Mouse (Mus musculus) liver, postnatal 0 days (tissue): ENCODE data around the gene Aif1l. TPM values are rescaled to one million over a fixed set of nuclear protein-coding genes. Genes with fewer than 3 reads are reported as not detected.
A peak's percentile ranks its signal among the peaks of the same experiment; 100 is the strongest.

Experiments
- ATAC-seq: fragments of 200-750 bp; cut with Nextera tagmentation; 2 replicates; pipeline ENCODE4 v1.8.0; 2017; ENCODE audit warnings: mild to moderate bottlenecking, moderate library complexity
- DNase-seq: peaks from one replicate; pipeline ENCODE4 v3.0.0-alpha.2; 2016
- H3K27ac ChIP-seq: fragments of 300-500 bp; sonication (generic); 2 replicates; pipeline ENCODE4 v1.5.1; 2014; ENCODE audit warnings: antibody characterized with exemption, moderate library complexity, mild to moderate bottlenecking, low read depth
- H3K27me3 ChIP-seq: fragments of 300-500 bp; sonication (generic); 2 replicates; pipeline ENCODE4 v1.6.1; 2014; ENCODE audit warnings: low read length, control low read depth, mixed read lengths; ENCODE audit not compliant: insufficient read depth
- H3K36me3 ChIP-seq: fragments of 300-500 bp; sonication (generic); replicated peaks from 2 replicates; pipeline ENCODE4 v1.6.1; 2014; ENCODE audit warnings: mild to moderate bottlenecking, control low read depth, low read length, moderate library complexity, mixed read lengths; ENCODE audit not compliant: insufficient read depth
- H3K4me1 ChIP-seq: fragments of 300-500 bp; sonication (generic); 2 replicates; pipeline ENCODE4 v1.6.1; 2014; ENCODE audit warnings: antibody characterized with exemption, mild to moderate bottlenecking, control low read depth; ENCODE audit not compliant: insufficient read depth
- H3K4me2 ChIP-seq: fragments of 300-500 bp; sonication (generic); 2 replicates; pipeline ENCODE4 v1.6.1; 2014; ENCODE audit warnings: low read depth, mild to moderate bottlenecking, low read length, moderate library complexity, mixed read lengths
- H3K4me3 ChIP-seq: fragments of 300-500 bp; sonication (generic); 2 replicates; pipeline ENCODE4 v1.5.1; 2014; ENCODE audit warnings: low read depth, low read length
- H3K9ac ChIP-seq: fragments of 300-500 bp; sonication (generic); replicated peaks from 2 replicates; pipeline ENCODE4 v1.6.1; 2014; ENCODE audit warnings: mild to moderate bottlenecking, moderate library complexity
- H3K9me3 ChIP-seq: fragments of 300-500 bp; sonication (generic); 2 replicates; pipeline ENCODE4 v1.6.1; 2016; ENCODE audit warnings: mild to moderate bottlenecking, control low read depth, low read length, mixed read lengths
- CTCF ChIP-seq: sonication (generic); IDR thresholded peaks from 2 replicates; pipeline ENCODE4 v1.5.1; 2016; ENCODE audit warnings: antibody characterized with exemption, low read depth
- EP300 ChIP-seq: IDR thresholded peaks from 2 replicates; pipeline ENCODE4 v1.6.1; 2016; ENCODE audit warnings: antibody characterized with exemption, low read depth, mild to moderate bottlenecking
- WGBS: fragments of 180-500 bp; shearing (Covaris S2); extraction: QIAGEN DNeasy Blood & Tissue Kit; methylation state at CpG from one replicate; pipeline ENCODE4 v1.1.7; 2014; ENCODE audit not compliant: insufficient replicate concordance; 5-methylcytosine and 5-hydroxymethylcytosine counted together
- polyA plus RNA-seq: library from polyadenylated mRNA; unstranded; fragments of >200 nt; fragmentation: Nextera tagmentation; extraction: Ambion mirVana; gene quantifications from 2 replicates; pipeline ENCODE4 v1.2.1, GENCODE M21; 2015

Aif1l gene
- polyA plus RNA-seq: 0.39 and 0.94 TPM in 2 replicates

DNA sequence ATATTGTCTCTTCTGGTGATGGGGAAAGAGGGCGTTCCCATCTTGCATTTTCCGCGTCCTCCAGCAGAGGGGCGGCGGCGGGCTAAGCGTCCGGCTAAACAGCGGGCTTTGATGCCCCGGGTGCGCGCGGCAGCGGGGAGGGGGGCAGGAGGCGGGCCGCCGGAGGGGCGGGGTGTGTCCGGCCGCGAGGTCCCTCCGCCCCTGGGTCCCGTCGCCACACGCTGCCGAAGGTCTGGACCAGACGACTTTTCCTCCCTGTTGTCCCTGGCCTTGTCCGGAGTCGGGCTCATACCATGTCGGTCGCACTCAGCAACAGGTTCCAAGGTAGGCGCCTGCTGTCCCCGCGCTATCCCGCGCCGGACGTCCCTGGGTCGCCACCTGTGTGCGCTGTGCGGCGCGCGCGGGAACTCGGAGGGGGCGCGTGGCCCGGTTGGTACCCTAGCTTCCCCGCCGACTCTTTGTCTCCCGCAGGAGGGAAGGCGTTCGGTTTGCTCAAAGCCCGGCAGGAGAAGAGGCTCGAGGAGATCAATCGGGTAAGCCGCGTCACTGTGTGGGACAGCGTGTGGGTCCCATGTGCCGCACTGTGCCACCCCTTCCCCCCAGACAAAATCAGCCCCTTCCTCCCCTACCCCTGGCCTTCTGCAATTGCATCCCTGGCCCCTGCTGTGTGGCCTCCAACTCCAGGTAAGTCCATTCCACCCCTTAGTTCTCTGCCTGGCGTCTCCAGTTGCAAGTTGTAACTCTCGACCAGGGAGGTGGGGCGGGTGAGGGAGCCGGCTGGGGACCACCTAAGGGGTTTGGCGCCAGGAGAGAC, at the start of gene Aif1l:
Aif1l (plus strand) TSS at position 82 of the 814 bp plus-strand sequence.
- DNase-seq: peak; percentile 62
- Histone ChIP-seq H3K9me3 (no peaks in the 10 kb centered on the region), H3K36me3 (no peaks in the 10 kb centered on the region), H3K4me1 (peaks cover 8% of the 10 kb centered on the region; the same call in 1 of the 2 replicates), H3K27ac (no peak within 1 kb of the TSS), H3K9ac (no peak within 1 kb of the TSS; the same call in 1 of the 2 replicates), H3K4me3 (peak within 1 kb of the TSS; percentile 44), H3K27me3 (peaks cover 34% of the 10 kb centered on the region), H3K4me2 (peak within 1 kb of the TSS; percentile 77)
- peak; percentile 46 for TF ChIP-seq CTCF
- TF ChIP-seq EP300: no peak
- peak; percentile 29; the same call in 1 of the 2 replicates for ATAC-seq
- WGBS: under 1% methylated on average over 57 of the region's 66 CpGs

DNA sequence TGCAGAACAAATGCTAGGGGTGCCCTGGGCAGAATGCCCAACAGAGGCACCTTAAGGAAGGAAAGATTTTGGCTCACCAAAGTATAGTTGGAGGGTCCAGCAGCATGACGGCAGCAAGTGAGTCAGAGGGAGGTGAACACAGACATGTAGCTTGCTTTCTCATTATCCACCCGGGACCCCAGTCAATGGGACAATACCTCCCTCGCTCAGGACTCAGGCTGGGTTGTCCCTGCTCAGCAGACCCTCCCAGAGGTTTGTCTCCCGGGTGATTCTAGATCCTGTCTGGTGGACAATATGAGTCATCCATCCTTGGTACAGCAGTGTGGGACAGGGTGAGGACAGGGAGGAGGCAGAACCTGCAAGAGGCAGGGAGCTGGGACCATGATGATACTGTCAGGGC, 49.0 kb upstream of the Aif1l start:
- Histone ChIP-seq H3K4me1 (no peaks in the 10 kb centered on the region), H3K27me3 (no peaks in the 10 kb centered on the region), H3K9me3 (no peaks in the 10 kb centered on the region), H3K36me3 (no peaks in the 10 kb centered on the region), H3K4me2 (no peak overlapping the region), H3K4me3 (no peak overlapping the region), H3K27ac (no peak overlapping the region), H3K9ac (no peak overlapping the region)
- ATAC-seq (no peak), DNase-seq (no peak)
- 77% methylated on average over 4 of the region's 4 CpGs for WGBS
- no peak for TF ChIP-seq CTCF
- TF ChIP-seq EP300: no peak

DNA sequence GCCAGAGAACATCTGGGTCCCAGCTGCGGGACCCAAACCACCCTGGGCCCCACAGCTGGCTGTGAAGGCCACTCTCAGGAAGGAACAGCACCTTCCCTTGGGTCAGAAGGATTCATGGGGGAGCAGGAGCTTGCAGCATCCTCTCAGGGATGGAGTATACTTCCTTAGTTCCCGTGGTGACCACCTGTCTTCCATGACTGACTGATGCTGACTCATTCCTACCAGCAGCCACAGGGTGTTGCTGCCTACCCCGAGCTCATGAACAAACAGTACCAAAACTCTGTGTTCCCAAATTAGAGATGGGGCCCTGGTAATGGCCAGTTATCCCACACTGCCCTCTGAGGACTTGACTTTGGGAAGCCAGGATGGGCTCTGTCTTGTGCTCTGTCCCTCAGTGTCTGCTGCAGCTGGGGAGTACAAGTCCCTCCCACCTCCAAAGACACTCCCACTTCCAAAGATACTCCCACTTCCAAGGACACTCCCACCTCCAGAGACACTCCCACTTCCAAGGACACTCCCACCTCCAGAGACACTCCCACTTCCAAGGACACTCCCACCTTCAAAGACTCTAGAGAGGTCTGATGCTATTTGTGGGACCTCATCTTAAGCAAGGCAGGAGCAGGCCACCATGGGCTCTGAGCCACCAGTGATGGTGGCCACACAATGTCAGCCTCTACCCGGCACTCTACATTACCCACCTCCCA, 48.1 kb upstream of the Aif1l start:
- Histone ChIP-seq H3K27ac (no peak overlapping the region), H3K27me3 (no peaks in the 10 kb centered on the region), H3K4me2 (no peak overlapping the region), H3K9me3 (no peaks in the 10 kb centered on the region), H3K9ac (no peak overlapping the region), H3K36me3 (no peaks in the 10 kb centered on the region), H3K4me1 (no peaks in the 10 kb centered on the region), H3K4me3 (no peak overlapping the region)
- WGBS: 48% methylated on average over 4 of the region's 4 CpGs
- ATAC-seq (peak; percentile 68), DNase-seq (no peak)
- TF ChIP-seq CTCF (no peak), EP300 (no peak)

DNA sequence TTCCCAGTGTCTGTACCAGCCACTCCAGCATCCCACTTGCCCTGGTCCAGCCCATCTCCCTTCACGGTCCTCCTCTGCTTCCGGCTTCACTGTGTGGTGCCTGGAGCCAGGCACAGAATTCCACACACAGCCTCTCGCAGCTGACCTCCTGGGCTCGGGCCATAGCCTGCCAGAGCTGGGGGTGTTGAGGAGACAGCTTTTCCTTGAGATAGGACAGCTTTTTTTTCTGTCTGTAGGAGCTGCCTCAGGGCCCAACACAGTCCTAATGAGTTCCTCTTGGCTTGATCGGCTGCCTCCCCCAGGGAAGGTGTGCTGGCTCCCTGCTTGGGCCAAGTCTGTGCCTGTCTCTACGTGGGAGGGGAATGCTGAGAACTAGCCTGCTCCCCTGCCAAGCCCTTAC, 45.9 kb upstream of the Aif1l start:
- Histone ChIP-seq H3K9ac (no peak overlapping the region), H3K9me3 (no peaks in the 10 kb centered on the region), H3K27me3 (no peaks in the 10 kb centered on the region), H3K4me2 (no peak overlapping the region), H3K4me3 (no peak overlapping the region), H3K4me1 (no peaks in the 10 kb centered on the region), H3K36me3 (no peaks in the 10 kb centered on the region), H3K27ac (no peak overlapping the region)
- no peak for TF ChIP-seq EP300
- no peak for TF ChIP-seq CTCF
- no peak for DNase-seq
- no peak for ATAC-seq
- 40% methylated on average over 6 of the region's 6 CpGs for WGBS

DNA sequence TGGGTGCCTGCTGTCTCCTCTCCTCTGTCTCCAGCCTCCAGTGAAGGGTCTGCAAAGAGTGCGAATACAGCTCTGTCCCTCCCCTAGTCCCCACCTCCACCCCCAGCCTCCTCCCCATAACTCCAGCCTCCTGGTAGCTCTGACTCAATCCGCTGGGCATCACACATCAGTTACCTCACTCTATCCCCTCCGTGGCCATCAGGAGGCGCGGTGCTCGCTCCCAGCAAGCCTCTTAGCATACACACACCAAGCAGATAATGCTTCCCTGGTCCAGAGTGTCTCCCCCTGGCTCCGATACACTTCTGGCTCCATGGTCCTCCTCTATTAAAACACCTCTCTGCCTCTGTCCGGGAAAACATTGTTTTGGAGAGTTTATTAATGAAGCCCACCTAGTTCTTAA, 45.3 kb upstream of the Aif1l start:
- DNase-seq (no peak), ATAC-seq (no peak)
- Histone ChIP-seq H3K27ac (no peak overlapping the region), H3K4me2 (no peak overlapping the region), H3K9ac (no peak overlapping the region), H3K36me3 (no peaks in the 10 kb centered on the region), H3K4me1 (no peaks in the 10 kb centered on the region), H3K4me3 (no peak overlapping the region), H3K27me3 (no peaks in the 10 kb centered on the region), H3K9me3 (no peaks in the 10 kb centered on the region)
- 19% methylated on average over 8 of the region's 8 CpGs for WGBS
- TF ChIP-seq EP300: no peak
- TF ChIP-seq CTCF: peak; percentile 46

DNA sequence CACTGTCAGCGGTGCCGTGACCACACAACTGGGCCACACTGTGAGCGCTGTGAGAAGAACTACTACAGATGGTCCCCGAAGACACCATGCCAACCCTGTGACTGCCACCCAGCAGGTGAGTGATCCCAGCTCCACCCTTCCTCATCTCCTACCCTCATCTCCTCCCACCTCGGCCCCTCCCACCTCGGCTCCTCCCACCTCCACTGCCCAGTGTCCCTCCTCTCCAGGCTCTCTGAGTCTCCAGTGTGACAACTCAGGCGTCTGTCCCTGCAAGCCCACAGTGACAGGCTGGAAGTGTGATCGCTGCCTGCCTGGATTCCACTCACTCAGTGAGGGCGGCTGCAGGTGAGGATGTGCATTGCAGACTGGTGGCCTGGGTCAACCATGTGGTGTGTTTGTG, 44.3 kb upstream of the Aif1l start:
- no peak for ATAC-seq

More for the DNA sequence above, 44.3 kb upstream of the Aif1l start:
- TF ChIP-seq EP300 (no peak), CTCF (no peak)
- no peak overlapping the region for H3K27ac ChIP-seq
- H3K4me2 ChIP-seq: no peak overlapping the region
- no peaks in the 10 kb centered on the region for H3K4me1 ChIP-seq
- 42% methylated on average over 9 of the region's 9 CpGs for WGBS
- peak; percentile 34 for DNase-seq
- no peak overlapping the region for H3K4me3 ChIP-seq
- H3K9ac ChIP-seq: no peak overlapping the region
- H3K27me3 ChIP-seq: no peaks in the 10 kb centered on the region
- H3K36me3 ChIP-seq: no peaks in the 10 kb centered on the region
- H3K9me3 ChIP-seq: no peaks in the 10 kb centered on the region
